Mouse (Mus musculus) telencephalon, adult 2 months (tissue): ENCODE measurements around the gene Aldob.

Experiments
- DNase-seq: peaks from one replicate; pipeline ENCODE4 v3.0.0-alpha.2; 2011; ENCODE audit warnings: low read depth, low spot score

Aldob gene

DNA sequence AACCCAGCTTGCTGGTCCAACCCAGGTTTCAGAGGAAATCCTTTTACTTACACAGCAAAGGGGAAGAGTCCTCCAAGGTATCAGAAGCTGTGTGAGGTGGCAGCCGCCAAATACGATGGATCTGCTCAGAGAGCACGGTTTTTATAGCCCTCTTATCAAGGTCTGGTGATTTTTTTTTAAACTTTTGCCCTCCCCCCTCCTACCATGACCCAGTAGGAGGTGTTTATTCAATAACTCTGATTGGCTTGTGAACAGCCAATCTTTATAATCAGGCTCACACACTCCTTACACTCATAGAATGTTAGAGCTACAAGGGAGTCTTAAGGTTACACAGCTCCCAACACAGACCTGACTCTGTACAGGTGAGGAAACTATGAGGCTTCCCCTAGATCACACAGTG is at the start of gene Aldob:
TSS of gene Aldob (minus strand) at position 164 of the 400 bp plus-strand sequence.
- DNase-seq: no peak

DNA sequence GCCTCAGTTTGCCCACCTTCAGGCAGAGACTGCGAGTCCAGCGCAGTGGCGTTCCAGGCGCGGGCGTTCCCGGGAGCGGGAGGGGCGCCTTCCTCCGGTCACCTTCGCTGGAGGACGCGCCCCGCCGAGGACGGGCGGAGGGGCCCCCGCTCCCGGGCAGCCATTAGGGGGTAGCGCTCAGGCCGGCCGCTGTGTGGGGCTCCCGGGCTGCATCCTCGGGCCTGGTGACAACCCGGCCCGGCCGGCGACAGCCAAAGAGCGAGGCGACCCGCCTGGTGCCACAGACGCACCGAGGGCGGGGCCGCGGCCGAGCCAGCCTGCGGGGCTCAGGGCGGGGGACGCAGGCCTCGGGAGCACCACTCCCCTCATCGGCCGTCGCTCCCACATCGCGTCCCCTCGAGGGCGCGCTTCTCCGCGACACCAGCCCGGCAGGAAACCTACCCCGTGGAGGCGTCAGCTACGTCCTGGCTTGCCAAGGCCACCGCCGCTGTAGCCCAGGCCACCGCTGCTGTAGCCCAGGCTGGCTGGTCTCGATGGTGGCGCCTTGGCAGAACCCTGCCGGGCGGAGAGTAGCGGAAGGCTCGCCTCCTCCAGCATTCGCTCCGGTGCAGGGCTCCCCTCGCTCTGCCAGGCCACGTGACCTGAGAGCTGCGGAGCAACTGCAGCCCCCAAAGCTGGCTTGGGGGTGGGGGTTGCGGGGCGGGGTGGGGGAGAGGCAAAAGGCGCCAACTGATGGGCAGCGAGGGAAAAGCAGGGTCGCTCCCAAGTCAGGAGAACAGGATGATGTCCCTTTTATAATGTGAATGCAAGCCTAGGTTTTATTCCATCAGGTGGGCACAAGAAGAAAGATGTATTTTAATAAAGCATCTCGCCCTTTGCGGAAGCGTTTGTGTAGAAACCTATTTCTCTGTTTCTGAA is 48.1 kb upstream of the Aldob start, which contains the start of gene Tmem246:
TSS of gene Tmem246 (minus strand) at position 694 of the 918 bp plus-strand sequence.
- no peak for DNase-seq

DNA sequence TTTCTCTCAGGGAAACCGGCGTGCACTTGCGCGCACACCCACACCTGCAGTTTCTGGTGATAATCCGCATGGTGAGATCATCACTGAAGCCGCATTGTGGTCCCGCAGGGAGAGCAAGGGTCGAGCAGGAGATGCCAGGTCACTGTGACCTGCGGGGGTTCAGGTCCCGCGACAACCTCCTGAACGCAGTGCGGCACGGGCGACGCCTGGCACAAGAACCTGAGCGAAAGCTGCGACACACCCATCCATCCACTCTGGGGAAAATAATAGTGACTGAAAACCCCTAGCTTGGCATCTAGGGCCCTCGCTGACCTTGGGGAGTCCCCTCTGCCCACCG is 47.5 kb upstream of the Aldob start:
- DNase-seq: no peak

DNA sequence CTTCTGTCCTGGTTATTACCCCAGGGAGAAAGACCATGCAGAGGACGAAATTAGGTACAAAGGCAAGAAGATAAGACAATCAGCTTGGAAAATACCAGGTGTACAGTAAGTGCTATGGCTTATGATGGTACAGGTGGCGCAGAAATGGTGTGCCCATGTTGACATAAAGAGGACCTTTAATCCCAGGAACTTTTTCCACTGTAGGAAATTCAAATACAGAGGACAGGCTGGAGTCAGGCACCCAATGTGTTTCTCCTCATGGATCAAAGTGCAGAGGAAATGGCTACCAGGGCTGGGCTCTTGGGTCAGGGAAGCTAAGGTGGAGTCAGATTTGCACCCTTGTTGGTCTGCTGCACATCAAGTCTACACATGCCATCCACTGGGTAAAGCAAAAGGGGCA is 40.8 kb upstream of the Aldob start:
- no peak for DNase-seq

DNA sequence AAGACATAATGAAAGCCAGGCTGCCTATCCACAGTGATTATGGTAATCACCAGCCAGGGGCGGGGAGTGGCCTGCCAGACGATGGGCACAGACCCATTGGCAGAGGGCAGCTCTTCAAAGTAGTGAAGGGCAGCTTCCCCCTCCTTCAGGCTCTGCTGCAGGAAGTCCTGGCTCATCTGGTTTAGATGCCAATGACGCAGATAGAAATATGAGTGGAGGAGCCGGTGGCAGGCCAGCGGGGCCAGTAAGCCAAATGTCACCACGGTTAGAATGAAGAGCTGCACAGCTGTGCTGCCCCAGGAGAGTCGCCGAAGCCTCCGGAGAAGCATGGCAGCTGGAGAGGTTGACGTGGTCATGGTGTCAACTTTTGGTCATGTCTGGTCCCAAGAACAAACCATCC is 37.5 kb upstream of the Aldob start:
- no peak for DNase-seq

DNA sequence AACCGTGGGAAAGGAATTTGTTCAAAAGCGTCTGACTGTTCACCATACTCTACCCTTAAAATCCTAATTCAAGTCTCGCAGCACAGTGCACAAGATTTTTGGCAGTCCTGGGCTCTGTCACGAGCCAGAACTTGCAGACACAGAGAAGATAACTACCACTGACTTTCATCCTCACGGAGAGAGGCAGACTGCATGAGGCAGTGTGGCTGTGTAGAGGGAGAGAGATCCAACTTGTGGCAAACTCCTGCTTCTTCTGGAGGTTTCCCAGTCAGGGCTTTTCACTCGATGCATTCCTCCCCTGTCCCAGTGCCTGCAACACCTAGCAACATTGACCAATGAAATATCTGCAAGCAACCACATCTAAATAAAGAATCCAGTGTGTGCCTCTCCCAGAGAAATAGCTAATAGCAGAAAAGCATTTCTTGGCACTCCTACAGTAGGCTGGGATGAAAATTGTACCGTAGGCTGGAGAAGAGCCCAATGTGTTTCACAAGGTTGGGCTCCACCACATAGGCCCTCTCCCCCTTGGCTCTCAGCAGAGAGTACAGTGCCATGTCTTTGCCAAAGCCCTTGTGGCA is 36.3 kb upstream of the Aldob start:
- no peak for DNase-seq

DNA sequence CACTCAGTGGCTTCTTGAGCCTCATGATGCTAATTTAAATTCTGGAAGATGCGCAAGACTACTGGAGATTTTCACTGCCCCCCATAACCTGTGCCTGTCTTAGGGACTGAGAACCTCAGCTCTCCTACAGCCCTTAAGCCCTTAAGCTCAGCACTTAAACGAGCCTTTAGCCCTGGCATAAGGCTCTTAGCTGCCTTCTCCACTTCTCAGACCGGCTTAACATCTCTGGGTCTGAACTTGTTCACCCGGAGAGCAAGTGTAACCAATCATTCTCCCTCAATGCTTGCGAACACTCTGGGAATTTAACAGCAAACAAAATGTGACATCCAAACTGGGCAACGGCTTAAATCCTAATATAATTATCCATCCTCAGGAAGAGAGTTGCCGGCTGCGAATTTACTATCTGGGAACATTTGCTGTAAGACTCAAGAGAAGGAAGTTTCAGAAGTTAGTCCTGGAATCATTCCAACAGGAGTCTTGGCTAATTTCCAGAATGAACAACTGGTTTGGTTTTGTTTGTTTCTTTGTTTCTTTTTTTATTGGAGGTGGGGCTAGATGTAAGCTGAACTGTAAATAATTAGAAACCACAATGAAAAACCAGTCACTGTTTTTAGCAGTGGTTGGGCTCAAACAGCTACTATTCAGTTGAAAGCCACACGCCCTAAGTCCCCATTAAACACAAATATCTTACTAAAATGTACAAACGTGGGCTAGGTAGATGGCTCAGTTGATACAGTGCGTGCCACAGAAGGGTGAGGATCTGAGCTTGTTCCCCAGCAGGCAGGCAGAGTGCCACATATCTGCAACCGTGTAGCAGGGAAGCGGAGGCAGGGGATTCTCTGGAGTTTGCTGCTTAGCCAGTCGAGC is 34.9 kb upstream of the Aldob start:
- DNase-seq: no peak

DNA sequence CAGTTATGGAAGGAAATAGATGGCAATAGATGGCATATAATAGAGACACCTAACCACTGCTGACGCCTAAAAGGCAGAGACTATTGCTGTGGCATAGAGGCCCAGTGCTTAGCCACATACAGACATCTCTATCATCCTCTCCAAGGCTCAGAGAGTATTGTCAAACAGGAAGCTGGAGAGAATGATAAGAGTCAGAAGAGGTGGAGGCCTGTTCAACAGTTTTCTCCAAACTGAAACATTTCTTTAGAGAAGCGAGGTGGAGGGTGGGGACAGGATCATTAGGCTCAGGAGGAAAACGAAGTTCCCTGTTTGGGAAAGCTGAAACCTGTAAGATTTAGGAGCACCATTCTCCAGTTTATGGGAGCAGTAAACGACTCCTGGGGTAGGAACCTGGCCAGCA is 31.9 kb upstream of the Aldob start:
- DNase-seq: no peak

DNA sequence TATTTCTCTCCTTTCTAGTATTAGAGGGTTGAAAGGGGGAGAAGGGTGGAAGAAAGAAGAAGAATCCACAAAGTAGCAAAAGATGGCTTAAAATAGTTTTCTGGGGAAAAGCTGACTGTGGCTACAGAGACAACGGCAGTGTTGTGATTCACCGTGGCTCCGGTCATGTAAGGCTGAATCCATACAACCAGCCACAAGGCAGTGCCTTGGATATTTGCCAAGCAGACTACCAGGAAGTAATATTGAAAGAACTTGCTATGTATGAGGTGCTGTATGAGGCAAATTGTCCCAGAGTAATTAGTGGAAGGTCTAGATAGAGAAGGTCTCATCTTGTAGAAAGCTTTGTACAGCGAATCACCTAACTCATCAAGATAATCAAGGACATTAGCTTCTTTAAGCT is 22.8 kb upstream of the Aldob start:
- DNase-seq: no peak

DNA sequence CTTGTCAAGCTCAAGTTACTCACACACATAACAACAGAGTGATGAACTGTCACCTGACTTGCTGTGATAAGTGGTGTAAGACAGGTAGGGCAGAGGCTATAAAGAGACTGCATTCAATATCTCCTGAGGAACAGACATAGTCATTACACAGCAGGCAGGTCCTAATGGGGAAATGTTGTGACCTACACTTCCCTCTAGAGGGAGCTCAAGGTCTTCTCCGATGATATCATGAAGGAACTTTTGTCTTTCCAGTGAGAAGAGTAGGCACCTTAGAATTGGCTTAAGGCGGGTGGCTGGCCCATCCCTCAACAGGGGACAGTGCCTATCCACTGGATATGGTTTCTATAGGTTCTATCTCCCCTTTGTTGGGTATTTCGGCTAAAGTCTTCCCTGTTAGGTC is 18.3 kb upstream of the Aldob start:
- no peak for DNase-seq

DNA sequence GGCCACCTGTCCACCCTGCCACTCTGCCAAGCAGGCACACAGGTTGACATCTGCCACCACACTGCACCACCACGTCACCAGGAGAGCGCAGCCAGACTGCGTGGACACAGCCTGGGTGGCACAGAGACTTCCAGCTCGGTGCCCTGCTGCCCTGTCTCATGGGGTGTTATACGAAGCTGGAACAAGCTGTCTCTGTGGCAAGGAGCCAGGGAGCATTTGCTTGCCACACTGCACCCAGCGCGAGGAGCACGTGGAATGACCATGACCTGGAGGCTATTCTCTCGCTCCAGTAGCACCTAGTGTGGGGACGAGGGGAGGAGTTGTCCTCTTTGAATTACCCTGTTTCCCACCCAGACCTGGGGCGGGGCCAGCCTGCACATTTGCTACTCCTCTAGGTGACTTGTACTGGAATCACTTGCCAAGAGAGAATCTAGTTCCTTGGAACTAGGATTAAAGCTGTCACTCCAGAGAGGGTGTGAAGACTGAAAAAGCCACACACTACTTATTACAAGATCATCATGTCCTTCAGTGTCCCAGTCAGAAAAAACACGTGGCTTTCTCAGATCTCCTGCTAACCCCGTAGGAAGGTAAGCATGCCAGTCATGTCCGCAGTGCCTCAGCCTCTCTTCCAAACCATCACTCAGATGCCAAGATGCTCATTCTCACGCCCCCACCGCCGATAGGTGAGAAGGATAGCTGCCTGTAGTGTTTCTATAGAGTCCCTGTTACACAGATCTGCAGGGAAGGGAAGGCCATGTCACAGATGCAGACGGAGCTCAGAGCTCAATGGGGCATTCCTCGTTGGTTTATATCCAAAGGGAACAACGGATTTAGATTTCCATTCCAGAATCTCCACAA is 10.8 kb upstream of the Aldob start:
- no peak for DNase-seq

DNA sequence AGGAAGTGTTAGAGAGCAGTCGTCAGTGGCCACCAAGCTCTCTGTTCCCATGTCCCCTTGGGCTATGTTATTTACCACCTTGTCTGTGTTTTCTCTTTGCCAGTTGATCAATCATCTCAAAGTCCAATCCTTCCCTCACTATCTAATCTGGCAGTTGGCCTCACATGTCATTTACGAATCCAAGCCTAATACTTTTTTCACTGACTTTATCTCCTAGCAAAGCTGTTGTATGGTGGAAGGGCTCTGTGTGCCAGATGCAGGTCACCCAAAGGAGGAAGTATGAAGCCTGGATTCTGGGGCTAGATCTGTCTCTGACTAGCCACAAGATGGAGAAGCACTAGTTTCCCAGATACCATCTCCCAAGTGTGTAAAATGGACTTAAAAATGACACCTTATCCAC is 8.8 kb upstream of the Aldob start:
- DNase-seq: no peak

DNA sequence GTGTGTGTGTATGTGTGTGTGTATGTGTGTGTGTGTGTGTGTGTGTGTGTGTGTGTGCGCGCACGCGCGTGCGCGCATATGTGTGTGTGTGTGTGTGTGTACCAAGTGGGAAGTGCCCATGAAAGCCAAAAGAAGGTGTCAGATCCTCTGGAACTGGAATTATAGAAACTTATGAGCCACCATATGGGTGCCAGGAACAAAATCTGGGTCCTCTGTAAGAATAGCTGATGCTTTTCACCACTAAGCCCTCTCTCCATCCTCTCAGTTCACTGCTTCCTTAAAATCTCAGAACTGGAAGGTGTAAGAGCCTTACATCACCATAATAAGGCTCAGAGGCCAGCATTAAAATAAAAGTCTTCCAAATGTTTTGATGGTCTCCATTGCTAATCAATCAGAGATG is 8.0 kb upstream of the Aldob start:
- DNase-seq: peak; percentile 33

DNA sequence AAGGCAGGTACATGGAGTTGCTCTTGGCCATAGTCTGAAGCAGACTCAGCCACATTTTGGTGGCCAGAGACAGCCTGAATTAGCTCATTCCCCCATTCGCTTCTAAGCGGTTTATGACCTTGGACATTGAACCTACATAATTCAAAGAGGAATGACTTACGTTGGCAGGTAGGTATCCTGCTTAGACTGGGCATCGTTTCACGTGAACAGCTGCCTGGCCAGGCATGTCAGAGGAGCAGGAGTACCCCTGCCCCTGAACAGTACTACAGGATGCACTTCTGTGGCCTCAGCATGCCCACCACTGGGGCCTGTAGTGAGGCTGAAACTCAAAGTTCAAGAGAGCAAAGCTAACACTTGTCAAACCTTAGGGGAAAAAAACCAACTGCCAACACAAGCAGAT is 4.0 kb upstream of the Aldob start:
- no peak for DNase-seq

DNA sequence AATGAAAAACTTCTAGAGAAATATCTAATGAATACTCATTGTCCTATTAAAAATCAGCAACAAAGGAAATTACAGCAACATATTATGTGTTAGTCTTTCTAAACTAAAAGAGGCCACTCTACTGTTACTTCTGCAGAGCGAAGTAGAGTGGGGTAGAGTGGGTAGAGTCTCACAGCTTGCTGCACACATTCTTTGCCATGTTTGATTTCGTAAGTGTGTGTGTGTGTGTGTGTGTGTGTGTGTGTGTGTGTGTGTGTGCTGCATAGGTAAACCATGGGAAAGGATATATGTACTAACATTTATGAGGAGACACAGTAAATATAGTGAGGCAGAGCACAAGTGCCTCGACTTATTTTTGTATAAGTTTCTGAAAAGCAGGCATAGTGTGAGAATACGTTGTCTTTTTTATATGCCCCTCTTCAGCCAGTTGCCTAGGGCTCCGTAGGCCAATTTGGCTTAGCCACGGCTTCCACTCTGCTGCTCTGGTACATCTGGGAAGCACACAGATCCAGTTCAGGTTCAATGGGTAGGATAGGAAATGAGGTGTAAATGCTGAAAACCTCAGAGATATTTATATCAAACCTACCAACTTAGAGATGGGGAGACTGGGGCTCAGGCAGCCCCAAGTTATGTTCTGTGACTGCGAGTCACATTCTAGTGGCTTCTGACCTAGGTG is 1.7 kb downstream of the Aldob start:
- DNase-seq: no peak

DNA sequence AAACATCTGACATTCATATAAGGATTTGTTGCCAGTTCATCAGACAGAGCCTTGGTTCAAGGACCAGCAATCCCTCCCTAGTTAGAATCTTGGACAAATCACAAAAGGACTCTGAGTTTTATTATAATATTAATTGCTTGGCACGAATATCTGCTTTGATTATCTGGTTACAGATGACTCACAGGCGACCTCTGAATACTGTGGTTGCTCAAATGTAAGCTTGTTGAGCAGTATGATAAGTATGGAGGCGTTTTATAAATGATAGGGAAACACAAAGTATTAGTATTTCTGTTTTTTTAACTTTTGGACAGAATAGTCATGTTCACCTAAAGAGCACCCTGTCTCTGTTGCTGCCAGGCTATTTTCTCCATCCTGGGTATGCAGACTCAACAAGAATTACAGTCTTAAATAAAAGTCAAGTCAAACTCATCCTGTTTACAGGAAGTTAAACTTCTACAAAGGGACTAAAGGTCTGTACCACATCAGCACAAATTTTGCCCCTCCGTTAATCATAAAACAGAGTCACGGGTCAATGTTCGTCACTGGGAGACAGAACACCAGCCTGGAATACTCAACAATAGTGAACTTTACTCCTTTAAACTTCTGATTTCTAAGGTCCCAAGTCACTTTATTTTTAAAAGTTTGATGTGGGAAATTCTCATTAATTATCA is 2.3 kb downstream of the Aldob start:
- DNase-seq: no peak

DNA sequence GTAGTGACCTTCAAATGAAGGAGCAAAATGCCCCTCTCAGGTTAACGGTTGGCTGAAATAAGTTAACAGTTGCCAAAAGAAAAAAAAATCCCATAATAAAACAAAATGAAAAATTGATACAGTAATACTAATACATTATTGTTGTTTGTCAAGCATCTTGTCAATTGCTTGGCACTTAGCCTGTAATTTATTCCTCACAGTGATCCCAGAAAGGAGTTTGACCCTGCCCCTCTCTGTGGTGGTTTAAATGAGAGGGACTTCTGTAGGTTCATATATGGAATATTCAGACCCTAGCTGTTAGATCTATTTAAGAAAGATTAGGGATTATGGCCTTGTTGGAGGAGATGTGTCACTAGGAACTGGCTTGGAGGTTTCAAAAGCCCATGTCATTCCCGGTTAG is 3.3 kb downstream of the Aldob start:
- no peak for DNase-seq

DNA sequence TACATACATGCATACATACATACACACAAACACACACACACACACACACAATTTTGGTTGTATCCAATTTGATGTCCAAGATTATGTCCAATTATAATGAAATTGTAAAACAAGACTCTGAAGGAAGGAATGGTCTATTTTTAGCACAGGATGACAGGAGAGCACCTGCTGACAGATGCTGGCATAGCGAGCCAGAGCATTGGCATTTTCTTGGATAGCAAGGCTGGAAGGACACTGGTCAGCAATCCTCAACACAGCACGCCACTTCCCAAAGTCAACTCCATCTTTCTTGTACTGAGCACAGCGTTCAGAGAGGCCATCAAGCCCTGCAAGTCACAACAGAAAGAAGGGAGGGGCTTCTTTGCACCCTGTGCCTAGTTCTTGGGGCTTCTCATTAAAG is 8.4 kb downstream of the Aldob start:
- no peak for DNase-seq

DNA sequence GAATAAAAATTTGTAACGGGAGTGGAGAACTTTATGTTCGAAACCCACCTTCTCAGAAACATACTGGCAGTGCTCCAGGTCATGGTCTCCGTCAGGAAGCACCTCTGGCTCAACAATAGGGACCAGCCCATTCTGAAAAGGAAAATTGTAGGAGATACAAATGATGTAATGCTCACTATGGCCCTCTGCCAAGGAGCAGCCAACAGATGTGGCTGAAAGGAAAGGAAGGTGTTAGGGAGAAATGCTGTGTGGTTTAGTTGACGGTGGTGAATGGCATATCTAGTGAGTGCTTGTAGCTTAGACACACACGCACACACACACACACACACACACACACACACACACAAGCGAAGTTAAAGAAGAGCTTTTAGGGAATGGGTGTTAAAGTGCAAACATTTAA is 9.7 kb downstream of the Aldob start:
- DNase-seq: no peak

DNA sequence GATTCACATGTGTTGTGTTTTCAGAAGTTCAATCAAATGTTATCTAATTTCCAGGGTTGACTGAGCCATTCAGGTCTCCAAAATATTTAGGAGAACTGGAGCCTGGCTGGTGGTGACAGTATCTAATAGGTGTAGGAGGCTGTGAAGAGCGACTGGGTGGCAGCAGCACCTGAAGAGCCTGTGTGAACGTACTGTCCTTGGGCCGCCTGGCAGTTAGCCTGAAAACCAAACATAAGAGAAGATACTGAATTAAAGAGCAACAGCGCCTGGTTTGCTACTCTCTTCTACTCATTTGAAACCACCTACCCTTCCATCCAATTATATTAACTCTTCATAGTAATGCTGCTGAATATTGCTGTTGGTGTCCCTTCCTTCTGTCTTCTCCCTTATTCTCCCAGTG is 12.7 kb downstream of the Aldob start:
- DNase-seq: no peak
